Mouse (Mus musculus): ENCODE measurements around the gene Lrfn2. TPM values are rescaled to one million over a fixed set of nuclear protein-coding genes. Genes with fewer than 3 reads are reported as not detected.

The Lrfn2 gene
- total and polyA plus RNA-seq, 3 experiments = not detected

DNA sequence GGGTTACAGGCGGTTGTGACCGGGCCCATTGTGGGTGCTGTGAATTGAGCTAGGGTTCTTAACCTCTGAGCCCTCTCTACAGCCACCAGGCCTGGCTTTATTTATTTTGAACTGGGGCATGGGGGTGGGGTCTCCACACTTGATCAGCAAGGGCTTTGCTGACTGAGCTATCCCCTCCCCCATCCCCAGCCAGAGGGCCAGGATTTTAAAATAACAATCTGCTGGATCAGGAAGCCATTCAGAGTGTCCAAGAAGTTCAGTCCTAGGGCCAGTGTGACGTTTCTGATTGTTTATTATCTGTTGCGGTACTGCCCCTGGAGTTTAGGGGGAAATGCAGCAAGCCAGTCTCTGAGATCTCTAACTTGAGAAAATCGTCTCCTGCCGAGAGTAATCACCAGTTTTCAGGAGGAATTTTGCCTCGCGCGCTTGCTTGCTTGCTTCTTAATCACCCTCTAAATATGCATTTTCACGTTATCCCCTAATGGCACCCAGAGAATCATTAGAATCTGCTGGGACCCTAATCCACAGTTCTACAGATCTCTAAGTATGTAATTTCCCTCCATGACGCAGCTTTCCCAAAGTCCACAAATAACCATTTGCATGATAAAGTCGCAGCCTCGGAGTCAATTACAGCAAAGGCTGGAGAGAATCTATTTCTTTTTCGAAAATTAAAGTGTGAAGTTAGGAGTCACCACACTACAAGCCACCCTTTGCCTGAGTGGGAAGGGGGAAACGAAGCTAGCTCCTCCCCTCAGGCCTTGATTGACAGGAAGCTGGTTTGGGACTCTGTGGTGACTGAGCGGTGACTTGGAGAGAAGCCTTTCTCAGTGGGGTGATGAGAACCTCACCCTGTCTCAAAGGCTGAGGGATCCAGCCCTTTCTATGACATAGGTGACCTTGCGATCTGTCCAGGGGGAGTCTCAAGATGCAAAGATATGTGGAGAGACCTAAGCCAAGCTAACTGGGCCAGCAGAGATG, 85.5 kb downstream of the Lrfn2 start:
- H3K79me2 ChIP-seq (ENCODE audit: control insufficient read depth, insufficient read depth, low read length, poor library complexity) = no peaks in the 10 kb centered on the region
- H3K36me3 ChIP-seq (ENCODE audit: control insufficient read depth in 1 of 2, insufficient read depth in 2 of 2, low read length in 2 of 2) = no peaks in the 10 kb centered on the region
- H3K4me3 ChIP-seq (ENCODE audit: control insufficient read depth in 1 of 2, insufficient read depth in 1 of 2, low read depth in 2 of 2, low read length in 2 of 2) = no peak overlapping the region
- no peak for DNase-seq (ENCODE audit: low read depth, low spot score)
- no peaks in the 10 kb centered on the region for H3K27me3 ChIP-seq (ENCODE audit: control insufficient read depth in 1 of 2, insufficient read depth in 2 of 2, low read length in 2 of 2)
- TF ChIP-seq EP300 (IDR thresholded peaks at IDR 0.05; ENCODE audit: low read depth in 1 of 2, low read length in 2 of 2) (no peak), SIN3A (IDR thresholded peaks at IDR 0.05; ENCODE audit: low read length) (no peak), BHLHE40 (IDR thresholded peaks at IDR 0.05; ENCODE audit: borderline replicate concordance, low read depth, low read length) (no peak), ZKSCAN1 (IDR thresholded peaks at IDR 0.05; ENCODE audit: low read depth, low read length) (no peak), CTCF (IDR thresholded peaks at IDR 0.05 in 2 of 3, conservative IDR thresholded peaks at IDR 0.05 in 1 of 3; ENCODE audit: control insufficient read depth in 1 of 3, insufficient read depth in 1 of 3, low read depth in 2 of 3, low read length in 3 of 3, poor library complexity in 1 of 3, severe bottlenecking in 1 of 3) (no peak), MYB (IDR thresholded peaks at IDR 0.05; ENCODE audit: low read depth, low read length) (no peak), POLR2AphosphoS2 (IDR thresholded peaks at IDR 0.05; ENCODE audit: low read length) (no peak)
- no peaks in the 10 kb centered on the region for H3K9me3 ChIP-seq (replicated peaks; ENCODE audit: insufficient read depth, low read length)
- no peak overlapping the region for H3K27ac ChIP-seq (ENCODE audit: control insufficient read depth, low read depth, low read length)
- H3K4me1 ChIP-seq (ENCODE audit: control insufficient read depth in 1 of 2, insufficient read depth in 2 of 2, low read length in 2 of 2) = no peaks in the 10 kb centered on the region
- no peak overlapping the region for H3K9ac ChIP-seq (ENCODE audit: control insufficient read depth, low read depth, low read length, poor library complexity, severe bottlenecking)

DNA sequence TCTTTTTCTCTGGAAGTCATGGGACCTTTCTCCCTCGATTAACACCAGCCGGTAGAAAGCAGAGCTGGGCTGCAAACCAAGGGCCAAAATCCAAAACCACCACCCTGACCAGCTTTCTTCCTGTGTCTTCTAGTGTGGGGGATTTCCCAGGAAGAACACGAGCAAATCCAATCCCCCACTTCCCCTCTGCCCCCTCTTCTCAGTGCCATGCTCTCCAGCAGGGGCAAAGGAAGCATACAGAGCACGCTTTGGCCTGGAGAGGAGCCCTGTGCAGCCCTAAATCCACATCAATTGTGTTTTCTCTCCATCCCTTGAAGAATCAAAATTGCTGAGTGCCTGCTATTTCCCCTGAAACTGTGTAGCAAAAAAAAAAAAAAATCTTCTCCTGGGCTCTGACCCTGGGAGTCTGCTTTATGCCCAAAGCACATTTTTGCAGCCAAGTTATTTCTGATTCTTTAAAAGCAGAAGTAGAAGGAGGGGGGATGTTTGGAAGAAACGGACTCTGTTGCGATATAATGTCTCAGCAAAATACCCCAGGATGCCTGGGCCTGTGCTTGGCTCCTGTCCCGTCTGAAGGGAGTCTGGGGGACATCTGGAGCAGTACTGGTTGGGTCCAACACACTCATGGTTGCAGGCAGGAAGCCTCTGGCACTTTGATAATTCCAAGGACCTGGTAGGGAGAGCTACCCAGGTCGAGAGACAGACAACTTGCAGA, 86.8 kb downstream of the Lrfn2 start:
- no peak for TF ChIP-seq JUND (IDR thresholded peaks at IDR 0.05; ENCODE audit: low read depth, low read length)
- Histone ChIP-seq H3K4me1 (ENCODE audit: control insufficient read depth in 1 of 2, insufficient read depth in 2 of 2, low read length in 2 of 2) (no peaks in the 10 kb centered on the region), H3K36me3 (ENCODE audit: control insufficient read depth in 1 of 2, insufficient read depth in 2 of 2, low read length in 2 of 2) (no peaks in the 10 kb centered on the region), H3K9ac (ENCODE audit: control insufficient read depth, low read depth, low read length, poor library complexity, severe bottlenecking) (no peak overlapping the region), H3K79me2 (ENCODE audit: control insufficient read depth, insufficient read depth, low read length, poor library complexity) (no peaks in the 10 kb centered on the region), H3K9me3 (replicated peaks; ENCODE audit: insufficient read depth, low read length) (no peaks in the 10 kb centered on the region), H3K4me3 (ENCODE audit: control insufficient read depth in 1 of 2, insufficient read depth in 1 of 2, low read depth in 2 of 2, low read length in 2 of 2) (no peak overlapping the region), H3K27me3 (ENCODE audit: control insufficient read depth in 1 of 2, insufficient read depth in 2 of 2, low read length in 2 of 2) (no peaks in the 10 kb centered on the region), H3K27ac (ENCODE audit: control insufficient read depth, low read depth, low read length) (no peak overlapping the region)
- no peak for DNase-seq (ENCODE audit: low read depth, low spot score)

DNA sequence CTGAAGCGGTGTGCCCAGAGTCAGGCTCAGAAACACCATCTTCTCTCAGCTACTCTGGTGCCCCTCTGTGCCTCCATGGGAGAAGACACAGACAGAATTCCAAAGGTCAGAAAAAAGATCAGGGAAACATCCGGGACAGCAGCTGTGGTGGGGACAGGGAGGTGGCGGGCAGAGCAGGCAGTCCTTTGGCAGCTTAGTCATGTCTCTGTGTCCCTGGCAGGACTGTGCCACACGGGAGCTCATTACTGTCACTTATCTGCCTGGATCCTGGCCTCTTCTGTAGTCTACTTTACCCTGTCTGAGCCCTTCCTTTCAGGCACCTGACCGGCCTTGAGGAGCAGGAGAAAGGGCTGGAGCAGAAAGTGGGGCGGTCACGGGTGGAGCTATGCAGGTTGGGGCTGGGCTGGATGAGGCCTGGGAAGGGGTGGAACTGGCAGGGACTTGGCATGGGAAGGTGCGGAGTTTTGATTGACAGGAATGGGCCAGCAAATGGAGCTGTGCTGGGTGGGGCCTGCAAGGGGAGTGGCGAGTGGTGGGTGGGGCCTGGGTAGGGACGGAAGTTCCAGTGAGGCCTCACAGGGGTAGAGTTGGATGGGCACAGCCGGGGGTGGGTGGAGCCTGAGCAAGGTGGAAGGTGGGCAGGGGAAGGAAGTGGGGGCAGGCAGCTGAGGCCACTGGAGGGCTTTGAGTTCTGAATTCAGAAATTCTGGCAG, 97.5 kb downstream of the Lrfn2 start:
- no peaks in the 10 kb centered on the region for H3K27me3 ChIP-seq (ENCODE audit: control insufficient read depth in 1 of 2, insufficient read depth in 2 of 2, low read length in 2 of 2)
- H3K27ac ChIP-seq (ENCODE audit: control insufficient read depth, low read depth, low read length) = no peak overlapping the region
- no peaks in the 10 kb centered on the region for H3K4me1 ChIP-seq (ENCODE audit: control insufficient read depth in 1 of 2, insufficient read depth in 2 of 2, low read length in 2 of 2)
- no peak overlapping the region for H3K4me3 ChIP-seq (ENCODE audit: control insufficient read depth in 1 of 2, insufficient read depth in 1 of 2, low read depth in 2 of 2, low read length in 2 of 2)
- H3K9me3 ChIP-seq (replicated peaks; ENCODE audit: insufficient read depth, low read length) = no peaks in the 10 kb centered on the region
- DNase-seq (ENCODE audit: low read depth, low spot score) = no peak
- no peaks in the 10 kb centered on the region for H3K79me2 ChIP-seq (ENCODE audit: control insufficient read depth, insufficient read depth, low read length, poor library complexity)
- no peaks in the 10 kb centered on the region for H3K36me3 ChIP-seq (ENCODE audit: control insufficient read depth in 1 of 2, insufficient read depth in 2 of 2, low read length in 2 of 2)
- TF ChIP-seq GABPA (IDR thresholded peaks at IDR 0.05; ENCODE audit: low read depth, low read length) = no peak
- TF ChIP-seq ZMIZ1 (IDR thresholded peaks at IDR 0.05; ENCODE audit: low read depth, low read length) = no peak
- no peak for TF ChIP-seq POLR2A (IDR thresholded peaks at IDR 0.05; ENCODE audit: control insufficient read depth in 1 of 2, insufficient read depth in 1 of 2, low read depth in 1 of 2, low read length in 2 of 2, poor library complexity in 1 of 2)
- H3K9ac ChIP-seq (ENCODE audit: control insufficient read depth, low read depth, low read length, poor library complexity, severe bottlenecking) = no peak overlapping the region
